Mouse (Mus musculus): ENCODE measurements at regions not wholly inside any gene's neighbourhood (a gene's known extent, or its start where the extent isn't known, plus 50 kb on each side); places are given as distances from the start of the nearest gene placed in this dataset.

DNA sequence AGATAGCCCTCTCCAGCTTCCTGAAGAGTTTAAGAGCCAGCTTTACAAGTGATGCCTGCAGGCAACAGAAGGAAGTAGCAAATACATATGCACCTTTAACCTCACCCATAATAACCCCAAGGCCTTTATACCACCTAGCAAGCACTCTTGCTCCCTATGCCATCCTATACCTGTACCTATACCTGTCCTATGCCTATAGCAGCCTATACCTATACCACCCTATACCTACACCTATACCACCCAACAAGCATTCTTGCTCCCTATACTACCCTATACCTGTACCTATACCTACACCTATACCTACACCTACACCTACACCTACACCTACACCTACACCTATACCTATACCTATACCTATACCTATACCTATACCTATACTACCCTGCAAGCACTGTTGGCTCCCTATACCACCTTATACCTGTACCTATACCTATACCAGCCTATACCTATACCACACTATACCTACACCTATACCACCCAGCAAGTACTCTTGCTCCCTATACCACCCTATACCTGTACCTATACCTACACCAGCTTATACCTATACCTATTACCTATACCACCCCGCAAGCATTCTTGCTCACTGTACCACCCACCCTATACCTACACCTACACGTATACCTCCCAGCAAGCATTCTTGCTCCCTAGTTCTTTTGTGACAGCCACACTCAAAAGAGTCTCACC lies 120.9 kb downstream of the Mycn start:
- ATAC-seq (replicated peaks; ENCODE audit: low FRiP score, poor library complexity, severe bottlenecking) = no peak

DNA sequence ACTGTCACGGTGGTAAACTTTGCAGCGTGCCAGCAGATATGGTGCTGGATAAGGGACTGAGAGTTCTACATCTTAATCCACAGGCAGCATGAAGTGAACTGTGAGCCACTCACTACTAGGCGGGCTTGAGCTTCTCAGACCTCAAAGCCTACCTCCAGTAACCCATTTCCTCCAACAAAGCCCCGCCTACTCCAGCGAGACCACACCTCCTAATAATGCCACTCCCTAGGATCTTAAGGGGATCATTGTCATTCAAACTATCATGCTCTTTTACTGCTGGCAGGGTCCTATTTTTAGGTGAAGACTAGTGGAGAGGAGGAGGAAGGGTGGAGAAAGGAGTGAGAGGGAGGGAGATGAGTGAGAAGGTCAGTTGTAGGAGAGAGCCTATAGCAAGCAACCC lies 122.0 kb downstream of the Mycn start:
- ATAC-seq (replicated peaks; ENCODE audit: low FRiP score, poor library complexity, severe bottlenecking) = no peak

DNA sequence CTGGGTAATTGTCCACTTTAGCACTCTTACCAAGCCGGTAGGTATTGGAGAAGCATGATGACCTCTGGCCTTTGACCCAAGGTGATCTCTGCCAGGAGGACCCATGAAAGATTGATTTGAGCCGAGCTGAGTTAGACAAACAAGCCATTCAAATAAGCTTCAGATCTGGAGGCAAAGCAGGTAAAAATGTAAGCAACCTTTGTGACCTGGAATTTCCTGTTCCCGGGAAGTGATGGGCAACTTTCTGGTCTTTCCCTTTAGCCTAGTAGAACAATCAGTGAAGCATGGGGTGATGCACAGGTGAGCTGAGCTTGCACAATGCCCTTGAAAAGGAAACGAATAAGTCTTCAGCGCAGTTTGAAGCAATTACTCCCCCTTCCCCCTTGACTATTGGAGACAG lies 127.0 kb downstream of the Mycn start:
- no peak for ATAC-seq (replicated peaks; ENCODE audit: low FRiP score, poor library complexity, severe bottlenecking)

DNA sequence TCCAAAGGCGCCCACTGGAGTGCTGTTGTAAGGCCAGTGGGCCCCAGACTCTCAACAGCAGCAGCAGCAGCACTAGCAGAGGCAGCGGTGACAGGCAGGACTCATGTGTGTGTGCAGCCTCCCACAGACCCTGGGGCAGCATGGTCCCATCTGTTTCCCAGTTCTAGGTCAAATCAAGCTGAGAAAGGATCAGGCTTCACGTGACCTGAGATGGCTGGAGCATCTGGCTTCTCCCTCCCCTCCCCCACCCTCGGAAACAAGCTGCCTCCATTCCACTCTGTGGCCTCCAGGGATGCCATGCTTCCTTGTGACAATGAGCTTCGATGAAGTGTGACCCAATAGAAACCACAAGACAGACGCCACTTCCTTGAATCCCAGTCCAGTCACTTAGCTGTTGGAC lies 128.8 kb downstream of the Mycn start:
- ATAC-seq (replicated peaks; ENCODE audit: low FRiP score, poor library complexity, severe bottlenecking) = no peak

DNA sequence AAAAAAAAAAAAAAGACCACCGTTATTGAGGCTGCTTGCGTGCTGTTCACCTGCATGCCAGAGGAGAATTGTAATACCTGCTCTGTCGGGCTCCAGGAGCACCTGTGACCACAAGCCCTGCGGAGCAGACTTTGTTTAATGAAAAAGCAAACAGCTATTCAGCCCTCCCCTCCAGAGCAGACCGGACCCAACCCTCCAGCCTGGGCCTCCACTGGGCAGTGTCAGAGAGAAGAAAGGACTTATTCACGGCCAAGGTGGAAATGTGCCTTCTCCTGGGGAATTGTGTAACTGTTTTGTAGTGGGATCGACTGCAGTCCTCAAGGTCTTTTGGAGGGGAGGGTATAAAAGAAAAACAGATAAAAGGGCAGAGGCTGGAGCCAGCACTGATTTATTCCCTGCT lies 130.8 kb downstream of the Mycn start:
- no peak for ATAC-seq (replicated peaks; ENCODE audit: low FRiP score, poor library complexity, severe bottlenecking)

DNA sequence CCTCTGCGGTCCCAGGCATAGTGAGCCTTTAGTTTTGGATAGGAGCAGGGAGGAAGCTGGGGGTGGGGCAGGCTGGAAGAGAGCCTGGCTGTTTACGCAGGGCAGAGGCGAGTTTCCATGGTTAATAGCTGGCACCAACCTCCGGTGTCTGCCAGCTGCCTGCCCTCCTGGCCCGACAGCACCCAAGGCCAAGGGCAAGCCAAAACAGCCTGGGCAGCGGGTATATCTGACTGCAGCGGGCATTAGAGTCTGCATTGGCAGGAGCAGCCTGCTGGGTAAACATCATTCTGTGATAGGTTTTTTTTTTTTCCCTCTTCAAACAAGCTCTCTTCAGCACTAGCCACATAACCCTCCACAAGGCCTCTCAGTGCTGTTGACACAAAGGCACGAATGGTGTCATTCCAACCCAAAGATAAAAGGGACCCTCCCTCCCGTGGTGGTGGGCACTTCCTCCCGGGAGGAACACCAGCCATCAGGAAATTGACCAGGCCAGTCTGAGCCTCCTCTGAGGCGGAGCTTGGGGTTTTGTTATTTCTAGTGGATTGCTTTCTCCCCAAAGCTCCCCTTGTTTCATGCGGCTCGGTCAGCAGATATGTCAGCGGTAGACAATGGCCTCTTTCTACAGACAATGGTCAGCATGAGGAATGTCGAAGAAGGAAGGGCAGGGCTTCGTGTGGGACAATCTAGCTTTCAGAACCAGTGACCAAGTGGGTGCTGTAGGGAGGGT lies 131.4 kb downstream of the Mycn start:
- no peak for ATAC-seq (replicated peaks; ENCODE audit: low FRiP score, poor library complexity, severe bottlenecking)

DNA sequence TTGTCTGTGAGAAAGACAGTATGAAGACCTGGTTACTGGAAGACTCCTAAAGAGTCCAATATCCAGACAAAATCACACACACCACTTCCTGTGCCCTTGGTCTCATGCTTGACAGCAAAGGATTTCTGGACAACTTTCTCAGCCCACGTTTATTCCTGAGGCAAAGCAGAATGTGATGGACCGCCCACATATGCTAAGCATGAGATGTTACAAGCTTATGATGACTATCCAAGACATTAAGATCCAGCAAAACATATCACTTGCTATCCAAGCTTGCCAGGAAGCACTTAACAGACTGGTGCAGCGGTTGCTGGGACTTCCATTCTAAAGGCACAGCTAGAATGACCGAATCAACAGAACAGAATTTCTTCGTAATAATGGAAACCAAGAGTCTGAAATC lies 133.6 kb downstream of the Mycn start:
- ATAC-seq (replicated peaks; ENCODE audit: low FRiP score, poor library complexity, severe bottlenecking) = no peak

DNA sequence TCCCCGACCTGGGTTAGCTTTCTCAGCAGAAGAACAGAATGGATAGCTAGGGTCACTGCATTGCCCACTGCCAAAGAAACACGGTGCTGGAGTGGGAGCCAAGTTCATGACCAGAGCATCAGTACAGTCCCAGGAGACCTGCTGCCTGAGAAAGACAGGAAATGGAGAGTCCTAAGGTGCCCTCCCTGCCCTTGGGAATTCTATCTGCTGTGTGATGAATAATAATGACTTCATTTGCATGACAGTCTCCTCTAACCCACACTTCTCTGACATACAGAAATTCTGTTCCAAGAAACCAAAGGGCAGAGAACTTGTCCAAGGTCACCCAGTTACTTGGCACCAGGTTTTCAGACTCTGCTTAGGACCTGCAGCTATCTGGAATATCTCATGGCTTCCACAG lies 138.1 kb downstream of the Mycn start:
- ATAC-seq (replicated peaks; ENCODE audit: low FRiP score, poor library complexity, severe bottlenecking) = no peak

DNA sequence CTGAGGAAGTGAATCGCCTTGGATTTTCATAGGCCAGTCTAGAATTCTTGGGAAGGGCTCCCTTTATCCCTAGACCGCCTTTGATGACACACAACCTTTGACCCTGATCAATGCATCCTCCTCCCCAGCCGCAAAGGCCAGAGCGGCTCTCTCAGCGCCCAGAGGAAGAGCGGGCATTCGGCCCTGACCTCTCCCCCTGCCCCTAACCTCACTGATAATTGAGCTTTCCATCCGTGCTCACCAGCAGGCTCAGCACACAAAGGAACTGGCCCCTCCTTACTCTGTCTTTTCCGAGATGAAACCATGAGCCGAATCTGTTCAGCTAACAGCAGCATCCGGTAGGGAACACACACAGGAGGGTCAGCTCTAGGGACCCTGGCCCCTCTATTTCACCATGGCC lies 139.3 kb downstream of the Mycn start:
- ATAC-seq (replicated peaks; ENCODE audit: low FRiP score, poor library complexity, severe bottlenecking) = no peak

DNA sequence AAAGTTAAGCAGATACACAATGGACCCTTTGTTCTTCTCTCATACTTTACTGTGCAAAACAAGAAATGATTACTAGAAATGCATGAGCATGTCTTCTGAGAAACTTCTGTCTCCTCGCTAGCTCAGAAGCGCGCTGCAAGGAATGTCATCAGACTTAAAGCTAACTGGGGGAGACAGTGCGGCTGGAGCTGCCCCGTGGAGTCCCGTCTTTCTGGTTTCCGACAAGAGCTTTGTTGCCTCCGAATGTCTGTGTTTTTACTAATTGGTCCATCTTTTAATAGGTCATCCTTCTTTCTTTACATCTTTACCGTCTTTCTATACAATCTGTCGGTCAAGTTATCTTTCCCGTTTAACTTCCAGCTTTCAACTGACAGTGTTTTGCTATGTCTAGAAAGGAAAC lies 140.0 kb downstream of the Mycn start:
- ATAC-seq (replicated peaks; ENCODE audit: low FRiP score, poor library complexity, severe bottlenecking) = no peak

DNA sequence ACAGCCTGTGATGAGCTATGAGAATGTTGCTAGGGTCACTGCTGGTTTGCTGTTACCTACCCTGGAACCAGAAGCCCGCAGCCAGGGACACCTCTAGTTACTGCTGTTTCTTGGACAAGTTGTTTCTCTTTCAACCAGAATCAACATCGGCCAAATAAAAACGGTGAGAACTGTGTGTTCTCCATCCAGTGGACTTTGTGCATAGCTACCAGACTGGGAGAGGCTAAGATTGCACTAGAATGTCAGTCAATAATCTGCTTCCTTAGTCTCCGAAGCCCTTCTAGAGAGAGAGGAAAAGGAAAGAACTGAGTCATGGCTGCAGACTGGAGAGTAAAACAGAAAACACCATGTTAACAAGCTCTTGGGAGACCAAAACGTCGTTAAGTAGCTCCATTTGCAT lies 141.6 kb downstream of the Mycn start:
- no peak for ATAC-seq (replicated peaks; ENCODE audit: low FRiP score, poor library complexity, severe bottlenecking)

DNA sequence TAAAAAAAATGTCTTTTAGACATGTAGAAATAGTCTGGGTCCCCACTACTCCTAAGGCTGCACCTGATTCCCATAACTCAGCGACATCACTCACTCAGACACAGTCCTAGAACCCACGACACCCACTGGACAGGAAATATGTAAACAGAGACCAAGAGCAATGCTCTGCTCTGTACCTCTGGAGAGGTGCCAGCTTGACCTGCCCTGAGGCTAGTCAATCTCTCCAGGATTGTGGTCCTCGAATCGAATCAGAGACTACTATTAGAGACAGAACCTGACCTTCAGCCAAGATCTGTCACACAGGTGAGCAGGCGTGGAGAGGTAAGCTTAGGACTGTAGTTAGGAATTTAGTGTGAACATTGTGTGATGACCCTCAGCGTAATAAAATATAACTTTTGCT lies 152.7 kb downstream of the Mycn start:
- ATAC-seq (replicated peaks; ENCODE audit: low FRiP score, poor library complexity, severe bottlenecking) = no peak

DNA sequence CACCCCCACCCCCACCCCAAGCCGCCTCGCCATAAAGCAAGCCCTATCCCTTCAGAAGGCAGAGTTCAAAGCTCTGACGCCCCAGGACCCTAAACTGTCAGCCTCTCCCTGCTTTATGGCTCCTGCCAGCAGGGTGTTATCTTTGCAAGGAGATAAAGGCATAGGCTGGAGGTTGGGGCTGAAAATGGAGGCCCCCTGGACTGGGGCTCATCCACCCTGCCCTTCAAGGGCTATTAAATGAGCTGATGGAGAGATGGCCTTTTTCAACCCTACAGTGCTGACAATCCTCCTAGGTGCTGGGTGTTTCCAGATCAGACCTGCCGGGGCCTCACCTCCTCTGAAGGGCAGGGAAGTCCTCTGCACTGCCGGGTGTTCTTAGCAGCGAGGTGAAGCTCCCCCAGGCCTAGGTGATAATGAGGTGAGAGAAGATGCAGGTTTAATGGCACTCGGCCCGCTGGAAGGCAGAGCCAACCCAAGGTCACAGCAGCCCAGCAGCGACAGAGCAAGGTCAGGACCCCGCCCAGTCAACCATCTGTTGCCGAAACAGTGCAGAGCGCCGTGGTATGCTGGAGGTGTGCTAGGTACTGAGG lies 153.4 kb downstream of the Mycn start:
- no peak for ATAC-seq (replicated peaks; ENCODE audit: low FRiP score, poor library complexity, severe bottlenecking)

DNA sequence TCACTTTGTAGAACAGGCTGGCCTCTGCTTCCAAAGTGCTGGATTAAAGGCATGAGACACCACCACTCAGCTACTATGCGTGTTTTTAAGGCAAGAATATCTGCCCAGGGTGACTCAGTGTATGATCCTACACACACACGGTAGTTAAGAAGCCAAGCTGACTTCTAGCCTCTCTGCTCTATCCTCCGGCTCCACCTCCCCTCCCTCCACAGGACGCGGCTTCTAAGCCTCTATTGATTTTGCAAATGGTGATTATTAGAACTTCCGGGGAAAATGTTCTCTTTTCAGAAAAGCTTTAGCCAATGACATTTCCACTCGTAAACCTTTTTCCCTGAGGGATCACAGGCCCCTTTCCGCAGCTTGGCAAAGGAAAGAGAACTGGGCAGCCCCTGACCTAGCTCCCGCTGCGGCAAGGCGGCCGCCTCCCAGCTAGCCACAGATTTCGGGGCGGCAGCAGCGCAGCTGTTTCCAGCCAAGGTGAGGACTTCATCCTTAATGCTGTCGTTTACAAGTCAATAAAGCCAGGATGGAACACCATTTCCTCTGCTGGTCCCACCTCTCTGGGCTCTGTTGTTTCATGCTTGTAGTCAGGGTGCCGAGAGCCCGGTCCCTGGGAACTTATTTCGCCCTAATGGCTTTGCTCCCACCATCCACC lies 154.0 kb downstream of the Mycn start:
- ATAC-seq (replicated peaks; ENCODE audit: low FRiP score, poor library complexity, severe bottlenecking) = no peak

DNA sequence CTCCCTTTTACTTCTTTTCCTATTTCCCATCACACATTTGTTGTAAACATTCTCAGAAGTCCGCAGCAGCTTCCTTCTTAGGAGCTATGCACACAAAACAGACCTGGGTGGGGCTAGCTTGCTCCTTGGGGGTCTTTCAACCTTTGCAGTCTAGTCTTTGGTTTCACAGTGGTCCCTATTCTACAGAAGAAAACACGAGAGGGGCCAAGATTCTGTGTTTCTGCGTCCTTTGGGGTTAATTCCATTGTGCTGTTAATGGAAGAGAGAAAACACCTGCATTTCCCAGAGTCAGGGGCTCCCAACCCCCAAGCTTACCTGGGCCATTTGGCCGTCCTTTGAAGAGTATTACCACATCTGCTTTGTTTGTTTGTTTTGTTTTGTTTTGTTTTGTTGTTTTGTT lies 154.6 kb downstream of the Mycn start:
- no peak for ATAC-seq (replicated peaks; ENCODE audit: low FRiP score, poor library complexity, severe bottlenecking)

DNA sequence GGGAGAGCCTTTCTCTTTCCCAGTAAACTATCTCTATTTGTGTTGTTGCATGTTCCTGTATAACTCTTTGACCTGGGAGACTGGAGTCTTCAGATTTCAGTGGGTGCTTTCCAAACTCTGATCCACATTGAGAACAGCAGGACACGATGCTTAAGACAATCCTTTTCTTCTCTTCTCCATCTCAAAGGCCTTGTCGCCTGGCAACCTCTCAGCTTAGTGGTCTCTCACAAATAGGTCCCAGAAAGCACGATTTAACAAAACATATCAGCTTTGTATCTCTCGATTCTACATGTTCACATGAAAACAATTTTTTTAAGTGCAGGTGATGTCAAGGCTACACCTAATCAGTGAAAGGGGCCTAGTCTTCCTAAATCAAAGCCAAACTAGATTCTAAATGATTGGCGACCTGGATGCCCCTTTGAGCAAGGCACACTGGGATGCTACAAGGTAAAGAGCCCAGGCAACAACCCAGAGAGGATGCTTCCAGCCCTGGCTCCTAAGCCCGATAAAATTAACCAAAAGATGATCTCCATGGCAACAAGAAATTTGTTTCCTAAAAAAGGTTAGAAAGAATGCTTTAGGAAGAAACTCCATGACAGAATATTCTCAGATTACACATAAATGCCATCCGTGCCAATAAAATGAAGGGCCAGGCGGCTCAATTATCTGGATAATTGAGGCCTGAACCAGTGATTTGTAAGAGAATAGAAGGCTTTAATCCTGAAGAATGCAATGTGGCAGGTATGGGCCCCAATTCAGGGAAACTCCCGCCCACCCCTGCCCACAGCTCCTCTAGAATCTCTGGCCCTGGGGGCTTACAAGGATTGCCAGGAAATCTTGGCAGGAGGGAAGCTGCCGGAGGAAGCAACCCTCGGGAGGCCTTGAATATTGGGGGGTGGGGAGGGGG lies 157.8 kb downstream of the Mycn start:
- no peak for ATAC-seq (replicated peaks; ENCODE audit: low FRiP score, poor library complexity, severe bottlenecking)

DNA sequence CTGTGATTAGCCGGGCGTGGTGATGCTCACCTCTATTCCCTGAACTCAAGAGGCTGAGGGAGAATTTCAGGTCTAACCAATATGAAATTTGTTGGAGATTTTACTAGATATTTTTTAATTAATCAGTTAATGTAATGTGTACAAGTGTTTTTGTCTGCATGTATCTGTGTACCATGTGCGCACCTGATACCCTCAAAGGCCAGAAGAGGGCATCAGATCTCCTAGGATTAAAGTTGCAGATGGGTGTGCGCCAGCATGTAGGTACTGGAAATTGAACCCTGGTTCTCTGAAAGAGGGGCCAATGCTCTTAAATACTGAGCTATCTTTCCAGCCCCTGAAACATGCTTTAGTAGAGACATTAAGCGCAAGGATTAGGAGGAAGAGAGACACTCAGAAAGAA lies 160.2 kb downstream of the Mycn start:
- ATAC-seq (replicated peaks; ENCODE audit: low FRiP score, poor library complexity, severe bottlenecking) = no peak

DNA sequence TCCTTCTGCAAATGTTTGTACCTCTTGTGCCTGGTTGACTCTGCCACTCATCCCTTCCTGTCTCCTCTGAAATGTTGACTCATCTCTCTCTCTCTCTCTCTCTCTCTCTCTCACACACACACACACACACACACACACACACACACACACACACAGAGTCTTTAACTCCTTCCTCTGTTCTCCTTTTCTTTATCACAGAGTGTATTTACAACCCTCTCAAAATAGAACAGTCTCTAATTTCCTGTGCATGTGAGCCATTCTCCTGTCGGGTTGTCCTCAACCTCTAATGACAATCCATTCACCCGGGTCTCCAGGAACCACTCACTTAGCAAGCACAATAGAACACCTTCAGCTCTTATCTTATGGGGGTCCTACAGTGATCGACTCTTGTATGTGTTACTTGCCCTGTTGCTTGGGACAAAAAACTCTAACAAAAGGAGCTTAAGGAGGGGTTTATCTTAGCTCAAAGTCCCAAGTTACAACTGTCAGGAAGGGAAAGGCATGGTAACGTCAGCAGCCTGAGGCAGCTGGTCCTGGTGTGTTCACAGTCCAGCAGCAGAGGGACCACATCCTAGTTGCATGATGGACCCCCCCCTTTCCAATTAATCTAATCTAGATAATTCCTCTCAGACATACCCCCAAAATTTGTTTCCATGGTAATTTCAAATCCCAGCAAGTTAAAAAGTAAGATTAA lies 163.0 kb downstream of the Mycn start:
- ATAC-seq (replicated peaks; ENCODE audit: low FRiP score, poor library complexity, severe bottlenecking) = no peak

DNA sequence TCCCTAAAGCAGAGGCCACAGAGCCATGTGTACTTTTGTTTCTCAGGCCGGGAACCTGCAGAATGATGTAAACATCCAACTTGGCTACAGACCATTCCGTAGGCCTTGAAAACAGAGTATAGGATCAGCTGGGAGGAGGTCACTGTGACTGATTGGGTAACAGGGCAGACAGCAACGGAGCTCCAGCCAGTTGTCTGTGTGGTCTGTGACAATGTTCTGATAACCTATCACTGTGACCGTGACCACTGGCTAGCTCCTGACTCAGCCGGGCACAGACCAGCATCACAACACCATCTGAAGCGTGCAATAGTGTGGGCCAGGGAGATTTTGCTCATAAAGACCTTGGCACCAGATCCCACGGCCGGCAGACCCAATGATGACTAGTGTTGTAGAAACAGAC lies 164.3 kb downstream of the Mycn start:
- no peak for ATAC-seq (replicated peaks; ENCODE audit: low FRiP score, poor library complexity, severe bottlenecking)
